Mouse (Mus musculus): ENCODE results near the gene Speer4b.

The Speer4b gene

GRCm38 (mm10) chr5:27457686-27458085, 43.6 kb downstream of the Speer4b start:
- no peak overlapping the region for H3K4me3 ChIP-seq (replicated peaks; ENCODE audit: low read length)
- TF ChIP-seq POU5F1 (IDR thresholded peaks at IDR 0.05; ENCODE audit: borderline replicate concordance, low read length): no peak
- no peak for TF ChIP-seq CTCF (conservative IDR thresholded peaks at IDR 0.05; ENCODE audit: low read length)
- no peak for TF ChIP-seq NANOG (IDR thresholded peaks at IDR 0.05; ENCODE audit: borderline replicate concordance, low read length)
- H3K9me3 ChIP-seq (ENCODE audit: low read length): no peaks in the 10 kb centered on the region
- H3K4me1 ChIP-seq (replicated peaks; ENCODE audit: low read depth, low read length): peaks cover 20% of the 10 kb centered on the region
- no peaks in the 10 kb centered on the region for H3K36me3 ChIP-seq (ENCODE audit: insufficient read depth, low read length)
- H3K27me3 ChIP-seq (ENCODE audit: insufficient read depth, low read length): no peaks in the 10 kb centered on the region

- Histone ChIP-seq H3K36me3 (ENCODE audit: insufficient read depth, low read length) (no peaks in the 10 kb centered on the region), H3K27me3 (ENCODE audit: insufficient read depth, low read length) (no peaks in the 10 kb centered on the region), H3K9me3 (ENCODE audit: low read length) (no peaks in the 10 kb centered on the region), H3K4me1 (replicated peaks; ENCODE audit: low read depth, low read length) (peaks cover 20% of the 10 kb centered on the region), H3K4me3 (replicated peaks; ENCODE audit: low read length) (no peak overlapping the region)
- TF ChIP-seq POU5F1 (IDR thresholded peaks at IDR 0.05; ENCODE audit: borderline replicate concordance, low read length) (no peak), CTCF (conservative IDR thresholded peaks at IDR 0.05; ENCODE audit: low read length) (no peak), NANOG (IDR thresholded peaks at IDR 0.05; ENCODE audit: borderline replicate concordance, low read length) (no peak)
Measured at GRCm38 (mm10) chr5:27456981-27457380, 44.3 kb downstream of the Speer4b start.

- no peaks in the 10 kb centered on the region for H3K9me3 ChIP-seq (ENCODE audit: low read length)
- H3K4me1 ChIP-seq (replicated peaks; ENCODE audit: low read depth, low read length): peaks cover 20% of the 10 kb centered on the region
- no peaks in the 10 kb centered on the region for H3K36me3 ChIP-seq (ENCODE audit: insufficient read depth, low read length)
- no peak overlapping the region for H3K4me3 ChIP-seq (replicated peaks; ENCODE audit: low read length)
- no peak for TF ChIP-seq CTCF (conservative IDR thresholded peaks at IDR 0.05; ENCODE audit: low read length)
- no peak for TF ChIP-seq POU5F1 (IDR thresholded peaks at IDR 0.05; ENCODE audit: borderline replicate concordance, low read length)
- TF ChIP-seq NANOG (IDR thresholded peaks at IDR 0.05; ENCODE audit: borderline replicate concordance, low read length): no peak
- H3K27me3 ChIP-seq (ENCODE audit: insufficient read depth, low read length): no peaks in the 10 kb centered on the region
Measured at GRCm38 (mm10) chr5:27454386-27454785, 46.9 kb downstream of the Speer4b start.

- no peaks in the 10 kb centered on the region for H3K27me3 ChIP-seq (ENCODE audit: insufficient read depth, low read length)
- H3K36me3 ChIP-seq (ENCODE audit: insufficient read depth, low read length): no peaks in the 10 kb centered on the region
- H3K4me3 ChIP-seq (replicated peaks; ENCODE audit: low read length): no peak overlapping the region
- no peaks in the 10 kb centered on the region for H3K9me3 ChIP-seq (ENCODE audit: low read length)
- peaks cover 20% of the 10 kb centered on the region for H3K4me1 ChIP-seq (replicated peaks; ENCODE audit: low read depth, low read length)
- no peak; the same call in 1 of the 2 replicates for TF ChIP-seq NANOG (IDR thresholded peaks at IDR 0.05; ENCODE audit: borderline replicate concordance, low read length)
- no peak for TF ChIP-seq POU5F1 (IDR thresholded peaks at IDR 0.05; ENCODE audit: borderline replicate concordance, low read length)
- no peak for TF ChIP-seq CTCF (conservative IDR thresholded peaks at IDR 0.05; ENCODE audit: low read length)
Measured at GRCm38 (mm10) chr5:27453201-27453845, 47.9 kb downstream of the Speer4b start.
